Mouse (Mus musculus) spleen, adult 2 months (tissue): ENCODE data around the gene Dhfr.

ENCODE experiments used
- CTCF ChIP-seq: fragments of 200-500 bp; IDR thresholded peaks from 2 replicates; pipeline ENCODE4 v1.5.1; 2011; ENCODE audit warnings: mild to moderate bottlenecking, inconsistent platforms; ENCODE audit not compliant: insufficient read depth, insufficient read length, insufficient replicate concordance; ENCODE audit errors: extremely low read depth
- POLR2A ChIP-seq: fragments of 200-500 bp; IDR thresholded peaks from 2 replicates; pipeline ENCODE4 v1.6.1; 2011; ENCODE audit warnings: low read depth, low read length, inconsistent platforms

- TF ChIP-seq POLR2A: no peak; the same call in 1 of the 2 replicates
- peak; percentile 70 for TF ChIP-seq CTCF
Measured at GRCm38 (mm10) chr13:92354456-92355271, at the start of gene Dhfr, which contains the start of gene Msh3.
